Mouse (Mus musculus): Measurements from ENCODE around the gene Mmp25.

The Mmp25 gene

DNA sequence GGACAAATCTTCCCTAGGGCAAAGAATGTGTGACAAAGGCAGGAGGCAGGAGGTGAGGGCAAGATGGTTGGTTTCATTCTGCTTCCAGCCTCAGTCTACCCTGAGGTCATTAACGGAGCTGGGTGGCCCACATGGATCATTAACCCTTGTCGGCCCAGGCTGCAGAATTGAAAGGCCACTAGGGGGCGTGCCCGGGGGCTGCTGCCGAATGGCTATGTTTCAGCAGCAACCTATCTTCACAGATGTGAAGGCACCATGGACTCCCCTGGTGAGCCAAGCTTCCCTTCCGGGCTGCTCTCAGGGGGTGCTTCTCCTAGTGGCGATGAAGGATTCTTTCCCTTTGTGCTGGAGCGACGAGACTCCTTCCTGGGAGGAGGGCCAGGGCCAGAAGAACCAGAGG is 16.4 kb upstream of the Mmp25 start:
- DNase-seq = no peak

DNA sequence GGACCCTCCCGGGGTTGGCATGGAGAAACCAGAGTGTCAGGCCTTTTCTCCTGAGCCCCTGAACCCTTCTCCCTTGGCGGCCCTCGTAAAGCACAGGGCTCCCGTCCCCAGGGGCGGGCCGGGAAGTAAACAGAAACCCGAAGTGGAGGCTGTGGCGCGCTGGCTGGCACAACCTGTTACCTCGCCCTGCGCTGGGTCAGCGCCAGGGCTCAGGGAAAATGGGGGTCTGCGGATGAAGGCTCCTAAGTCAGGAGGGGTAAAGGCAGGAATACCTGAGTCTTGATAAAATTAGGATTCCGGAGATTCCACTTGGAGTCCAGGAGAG is 15.8 kb upstream of the Mmp25 start:
- DNase-seq = no peak

GRCm38 (mm10) chr17:23660117-23660875 is 15.2 kb upstream of the Mmp25 start, which contains the start of gene Bicdl2:
TSS of gene Bicdl2 (plus strand) at chr17:23660506.
- peak; percentile 82 for DNase-seq

- no peak for DNase-seq
Measured at GRCm38 (mm10) chr17:23658450-23658849, 13.4 kb upstream of the Mmp25 start.

DNA sequence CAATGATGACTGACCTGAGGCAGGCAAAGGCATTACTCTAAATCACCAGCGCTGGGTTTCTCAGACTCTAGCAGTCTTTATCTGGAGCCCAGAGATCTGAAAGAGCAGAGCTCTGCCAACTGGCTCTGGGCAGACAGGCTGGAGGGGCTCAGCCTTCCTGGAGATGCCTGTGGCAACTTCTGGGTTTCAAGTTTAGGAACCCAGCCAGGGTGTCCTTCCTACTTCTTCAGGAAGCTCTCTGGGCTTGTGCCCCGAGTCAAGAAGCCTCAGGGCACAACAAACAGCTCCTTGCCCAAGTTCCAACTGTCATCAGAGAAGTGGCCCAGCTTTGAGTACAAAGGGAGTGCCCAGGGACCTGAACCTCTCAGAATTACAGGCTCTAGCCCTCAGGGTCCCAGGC is 9.3 kb upstream of the Mmp25 start:
- no peak for DNase-seq

- no peak for DNase-seq
Measured at GRCm38 (mm10) chr17:23654001-23654400, 8.9 kb upstream of the Mmp25 start.

DNA sequence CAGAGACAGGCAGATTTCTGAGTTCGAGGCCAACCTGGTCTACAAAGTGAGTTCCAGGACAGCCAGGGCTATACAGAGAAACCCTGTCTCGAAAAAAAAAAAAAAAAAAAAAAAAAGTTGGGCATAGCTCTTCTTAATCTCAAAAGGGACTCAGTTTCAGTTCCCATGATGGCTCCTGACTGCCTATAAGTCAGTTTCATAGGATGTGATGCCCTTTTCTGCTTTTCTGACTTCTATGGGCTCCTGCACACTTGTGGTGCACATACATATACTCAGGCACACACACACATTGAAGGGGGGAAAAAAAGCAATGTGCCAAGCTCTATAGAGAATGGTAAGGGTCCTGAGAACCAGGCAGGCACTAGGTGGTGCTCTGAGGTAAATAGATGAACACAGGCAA is 8.2 kb upstream of the Mmp25 start:
- no peak for DNase-seq

- DNase-seq = no peak
Measured at GRCm38 (mm10) chr17:23651363-23651762, 6.3 kb upstream of the Mmp25 start.

DNA sequence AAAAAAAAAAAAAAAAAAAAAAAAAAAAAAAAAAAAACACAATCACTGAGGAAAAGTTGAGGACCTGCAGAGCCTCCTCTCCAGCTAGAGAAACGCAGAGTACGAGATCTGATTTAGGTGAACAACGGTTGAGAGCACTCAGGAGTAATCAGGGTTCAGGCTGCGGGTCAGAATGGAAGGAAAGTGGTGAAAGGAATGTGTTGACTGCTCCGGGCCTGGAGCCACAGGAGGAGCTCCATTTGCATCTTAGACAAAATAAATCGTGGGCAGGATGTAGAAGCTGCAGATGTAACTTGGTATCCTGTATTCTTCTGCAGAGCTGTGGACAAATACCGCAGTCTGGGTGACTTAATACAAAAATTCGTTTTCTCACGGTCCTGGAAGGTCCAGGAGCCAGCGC is 817 bp upstream of the Mmp25 start:
- no peak for DNase-seq

GRCm38 (mm10) chr17:23631241-23631640 is 13.8 kb downstream of the Mmp25 start:
- no peak for DNase-seq

DNA sequence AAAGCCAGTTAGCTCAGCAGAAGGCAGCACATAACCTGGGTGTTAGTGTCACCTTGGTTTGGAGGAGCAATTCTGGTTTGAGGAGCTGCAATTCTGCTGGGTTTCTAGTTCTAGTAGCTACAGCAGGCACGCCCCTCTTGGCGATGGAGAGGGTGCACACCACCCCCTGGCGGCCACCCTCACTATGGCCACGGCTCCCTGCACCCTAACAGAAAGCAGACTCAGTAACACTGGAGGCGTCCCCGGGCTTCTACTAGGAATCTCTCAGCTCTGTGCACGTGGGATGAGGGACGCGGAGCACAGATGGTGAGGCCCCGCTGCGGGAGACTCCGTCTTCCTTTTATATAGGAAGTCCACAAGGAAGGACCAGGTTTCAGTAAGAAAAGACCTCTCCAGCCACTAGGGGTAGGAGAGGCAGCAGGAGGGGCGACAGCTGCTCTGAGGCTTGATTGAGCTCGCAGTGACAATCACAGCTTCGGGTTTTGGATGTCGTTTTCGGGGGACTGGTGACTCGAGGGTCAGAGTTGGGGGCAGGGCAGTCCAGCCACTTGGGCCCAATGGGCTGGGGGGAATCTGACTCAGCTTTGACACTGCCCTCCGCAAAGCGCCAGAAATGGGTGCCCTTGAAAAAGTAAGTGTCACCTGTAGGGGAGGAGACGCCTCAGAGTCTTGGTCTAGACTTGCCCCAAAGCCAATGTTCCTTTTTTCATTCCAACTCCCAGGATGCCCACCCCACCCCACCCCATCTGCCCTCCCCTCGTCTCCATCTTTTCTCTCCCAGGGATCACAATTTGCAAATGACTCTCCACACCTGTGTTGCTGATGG is 14.7 kb downstream of the Mmp25 start:
- DNase-seq = peak; percentile 82

DNA sequence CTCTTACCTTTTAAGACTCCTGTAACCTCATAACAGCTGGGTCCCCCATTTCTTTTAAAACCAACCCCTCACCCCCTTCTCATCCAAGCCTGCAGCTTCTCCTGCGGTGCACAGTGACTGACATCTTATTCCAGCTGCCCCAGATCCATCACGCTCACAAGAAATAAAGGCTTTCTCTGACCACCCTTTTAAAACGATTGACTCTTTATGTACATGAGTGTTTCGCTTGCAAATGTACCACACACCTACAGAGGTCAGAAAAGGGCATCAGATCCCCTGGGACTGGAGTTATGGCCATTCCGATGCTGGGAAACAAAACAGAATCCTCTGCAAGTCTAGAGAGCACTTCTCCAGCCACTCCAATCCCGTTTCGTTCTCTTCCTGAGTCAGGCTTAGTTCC is 17.3 kb downstream of the Mmp25 start:
- DNase-seq = no peak

GRCm38 (mm10) chr17:23620351-23620750 is 24.7 kb downstream of the Mmp25 start:
- DNase-seq = no peak

GRCm38 (mm10) chr17:23617087-23617486 is 28.0 kb downstream of the Mmp25 start:
- DNase-seq = no peak

GRCm38 (mm10) chr17:23610361-23610800 is 34.7 kb downstream of the Mmp25 start:
- DNase-seq = peak; percentile 67

- no peak for DNase-seq
Measured at GRCm38 (mm10) chr17:23609612-23610011, 35.5 kb downstream of the Mmp25 start.

DNA sequence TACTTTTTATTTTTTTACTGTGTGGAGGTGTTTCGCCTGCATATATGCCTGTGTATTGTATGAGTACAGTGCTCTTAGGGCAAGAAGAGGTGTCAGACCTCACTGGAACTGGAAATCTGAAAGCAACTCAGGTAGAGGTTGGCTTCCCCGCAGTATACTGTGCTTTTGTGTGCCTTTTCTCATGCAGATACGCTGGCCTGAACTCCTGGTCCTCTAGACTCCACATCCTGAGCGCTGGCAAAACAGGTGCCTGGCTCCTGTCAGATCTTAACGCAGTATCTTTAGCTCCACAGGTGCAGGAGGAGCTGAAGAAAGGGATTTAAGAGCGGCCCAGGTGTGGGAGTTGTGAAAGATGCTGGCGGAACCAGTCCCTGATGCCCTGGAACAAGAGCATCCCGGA is 39.9 kb downstream of the Mmp25 start:
- no peak for DNase-seq

GRCm38 (mm10) chr17:23604394-23604793 is 40.7 kb downstream of the Mmp25 start:
- no peak for DNase-seq

DNA sequence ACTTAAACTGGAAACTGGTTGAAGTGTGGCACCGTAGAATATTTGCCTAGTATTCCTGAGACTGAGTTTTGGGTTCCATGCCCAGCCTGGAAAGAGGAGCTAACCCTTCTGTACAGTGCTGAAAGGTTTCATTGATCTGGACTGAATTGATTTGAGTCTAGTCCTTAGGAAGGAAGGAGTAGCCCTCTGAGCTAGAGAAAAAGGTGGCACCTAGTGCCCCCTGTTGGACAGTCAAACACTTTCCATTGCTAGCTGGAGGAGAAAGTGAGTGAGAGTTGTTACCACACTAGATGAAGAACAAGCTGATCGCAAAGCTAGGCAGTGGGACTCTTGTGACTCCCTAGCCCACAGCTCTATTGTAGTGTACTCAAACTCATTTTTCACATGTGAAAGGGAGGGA is 41.5 kb downstream of the Mmp25 start:
- no peak for DNase-seq

DNA sequence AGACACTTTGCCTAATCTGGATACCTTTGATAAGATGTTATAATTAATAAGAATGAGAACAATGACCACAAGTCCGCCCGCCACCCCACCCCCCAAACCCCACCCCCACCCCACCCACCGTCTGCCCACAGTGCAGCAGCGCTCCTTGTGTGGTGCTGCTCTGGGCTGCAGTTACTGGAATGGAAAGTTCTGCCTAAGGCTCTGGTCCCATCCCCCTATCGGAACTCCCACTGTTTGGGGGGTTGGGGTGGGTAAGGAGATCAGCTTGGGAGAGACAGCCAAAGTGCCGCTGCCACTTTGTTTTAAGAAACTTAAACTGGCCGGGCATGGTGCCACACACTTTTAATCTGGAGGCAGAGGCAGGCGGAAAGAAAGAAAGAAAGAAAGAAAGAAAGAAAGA is 42.0 kb downstream of the Mmp25 start:
- DNase-seq = no peak

GRCm38 (mm10) chr17:23601836-23602585 is 43.1 kb downstream of the Mmp25 start:
- DNase-seq = no peak

- no peak for DNase-seq
Measured at GRCm38 (mm10) chr17:23600641-23601622, 44.1 kb downstream of the Mmp25 start, which contains the start of gene Zscan10. TSS of gene Zscan10 (plus strand) at chr17:23600856.

All from kidney, postnatal 14 days (tissue).